29 mouse cellular contexts compared by ENCODE assay signal in the genomic region with DNA sequence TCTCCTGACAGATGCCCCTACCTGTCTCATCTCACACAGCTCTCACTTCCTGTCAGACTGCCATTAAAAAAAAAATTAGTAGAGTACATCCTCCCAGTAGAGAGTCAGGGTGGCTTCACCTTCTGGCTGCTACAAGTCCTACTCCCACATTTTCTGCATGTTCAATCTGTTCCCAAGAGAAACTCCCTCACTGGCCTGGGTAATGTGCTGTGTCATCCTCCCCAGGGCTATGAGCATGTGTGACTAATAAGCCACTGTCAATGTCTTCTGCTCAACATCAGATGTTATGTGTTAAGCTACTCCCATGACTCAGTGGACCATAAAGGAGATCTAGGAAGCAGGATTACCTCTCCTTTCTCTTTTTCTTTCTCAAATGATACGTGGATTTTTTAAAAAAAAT.
A peak's percentile ranks its signal among the peaks of the same experiment; 100 is the strongest.
DNase-seq lines count a peak whose midpoint lies in the region; ATAC-seq and TF ChIP-seq lines count a peak whose summit lies in the region.
"Had no signal": no experiment of that assay in that cellular context is flagged by ENCODE, and none has a peak within 500 bp of the region (broad histone marks: within the 10 kb centered on the region; RNA-seq: fewer than 3 reads in every experiment).

No protein-coding gene starts in this region.

- CTCF ChIA-PET in Patski (lab: Charles Lee), result no interaction called here

- no peak overlapping the region for H3K9ac ChIP-seq in kidney, embryonic 15.5 days
- H3K9ac ChIP-seq: embryonic facial prominence, embryonic 12.5 days; forebrain, postnatal 0 days; hindbrain, embryonic 15.5 days; liver, embryonic 12.5 days; liver, postnatal 0 days; midbrain, embryonic 13.5 days; neural tube, embryonic 15.5 days had no signal

- ATAC-seq in kidney, embryonic 15.5 days (replicated peaks; ENCODE audit: low FRiP score), result peak; percentile 92
- ATAC-seq in Patski, result peak; percentile 83
- ATAC-seq: forebrain, postnatal 0 days; inflammation-experienced regulatory T-cells, adult 6 months; liver, embryonic 12.5 days; liver, postnatal 0 days; lung, postnatal 0 days; midbrain, embryonic 13.5 days had no signal

- no peaks in the 10 kb centered on the region for H3K9me3 ChIP-seq in kidney, embryonic 15.5 days (replicated peaks)
- H3K9me3 ChIP-seq: embryonic facial prominence, embryonic 12.5 days; G1E; hindbrain, embryonic 10.5 days; hindbrain, embryonic 15.5 days; liver, embryonic 12.5 days; midbrain, embryonic 13.5 days; neural tube, embryonic 15.5 days had no signal

- TF ChIP-seq CTCF in Patski (IDR thresholded peaks at IDR 0.05), result no peak

- DNase-seq in kidney, adult 11 months, result no peak
- peak; percentile 3 for DNase-seq in right cerebral cortex, adult 18-20 months
- no peak for DNase-seq in right cerebral cortex, postnatal 36 days (ENCODE audit: low spot score in 2 of 2)
- DNase-seq in Patski (ENCODE audit: low read depth, low spot score), result peak; percentile 27
- DNase-seq in retina, postnatal 1 day, result peak; percentile 49
- no peak for DNase-seq in frontal cortex, adult 2 months (ENCODE audit: extremely low spot score in 1 of 2, low spot score in 1 of 2)
- DNase-seq in gastrocnemius, postnatal 10 days, result no peak
- DNase-seq: adrenal gland, adult 2 months; adrenal gland, postnatal 36 days; cerebellum, adult 8-10 months; cerebellum, postnatal 25 days; forebrain, postnatal 0 days; gastrocnemius, postnatal 14 days; heart, postnatal 14 days; kidney, adult 2 months; left cerebral cortex, postnatal 4 days; liver, postnatal 0 days; thymus, postnatal 4 days had no signal

- no peak overlapping the region for H3K4me2 ChIP-seq in kidney, embryonic 15.5 days
- H3K4me2 ChIP-seq: embryonic facial prominence, embryonic 12.5 days; hindbrain, embryonic 15.5 days; liver, embryonic 12.5 days; midbrain, embryonic 13.5 days; neural tube, embryonic 15.5 days had no signal

- 50% methylated on average over 1 of the region's 1 CpGs for WGBS in kidney, embryonic 15.5 days

- no peaks in the 10 kb centered on the region for H3K4me1 ChIP-seq in kidney, embryonic 15.5 days
- H3K4me1 ChIP-seq: embryonic facial prominence, embryonic 12.5 days; hindbrain, embryonic 10.5 days; hindbrain, embryonic 15.5 days; liver, embryonic 12.5 days; midbrain, embryonic 13.5 days; neural tube, embryonic 15.5 days had no signal

- no peaks in the 10 kb centered on the region for H3K27me3 ChIP-seq in kidney, embryonic 15.5 days
- H3K27me3 ChIP-seq in Patski, result no peaks in the 10 kb centered on the region
- H3K27me3 ChIP-seq: embryonic facial prominence, embryonic 12.5 days; hindbrain, embryonic 15.5 days; liver, embryonic 12.5 days; midbrain, embryonic 13.5 days; neural tube, embryonic 15.5 days had no signal

- no peak overlapping the region for H3K27ac ChIP-seq in kidney, embryonic 15.5 days
- H3K27ac ChIP-seq: embryonic facial prominence, embryonic 12.5 days; hindbrain, embryonic 10.5 days; hindbrain, embryonic 15.5 days; liver, embryonic 12.5 days; macrophage; midbrain, embryonic 13.5 days; neural tube, embryonic 15.5 days had no signal

- POLR2A ChIA-PET in Patski (lab: Charles Lee), result no interaction called here

- in situ Hi-C loops in Patski (cut with MboI; ENCODE audit: low pct_unique_long_range_greater_than_20kb), result no loop called here

- H3K4me3 ChIP-seq in kidney, embryonic 15.5 days (replicated peaks), result no peak overlapping the region
- H3K4me3 ChIP-seq: embryonic facial prominence, embryonic 12.5 days; hindbrain, embryonic 10.5 days; hindbrain, embryonic 15.5 days; liver, embryonic 12.5 days; midbrain, embryonic 13.5 days; neural tube, embryonic 15.5 days had no signal

- no peaks in the 10 kb centered on the region for H3K36me3 ChIP-seq in kidney, embryonic 15.5 days
- H3K36me3 ChIP-seq: embryonic facial prominence, embryonic 12.5 days; G1E; hindbrain, embryonic 10.5 days; hindbrain, embryonic 15.5 days; liver, embryonic 12.5 days; midbrain, embryonic 13.5 days; neural tube, embryonic 15.5 days had no signal

Comparison
In these comparisons a context has a peak if more than half of its experiments do, and no peak if none do; other contexts are left out.
1. DNase-seq: peak in right cerebral cortex, adult 18-20 months (single experiment), Patski (single experiment) and retina, postnatal 1 day (single experiment); none in kidney, adult 11 months (single experiment), right cerebral cortex, postnatal 36 days (0 of 2), frontal cortex, adult 2 months (0 of 2) and gastrocnemius, postnatal 10 days (single experiment).